Mouse (Mus musculus) embryonic fibroblast, embryonic 13.5 days (primary cell): ENCODE results near the gene Nptx1.

Experiments used
- CTCF ChIP-seq: IDR thresholded peaks from 2 replicates; pipeline ENCODE4 v1.5.1; 2011; ENCODE audit warnings: mild to moderate bottlenecking, control low read depth, low read length, moderate library complexity, borderline replicate concordance; ENCODE audit not compliant: insufficient read depth
- POLR2A ChIP-seq: IDR thresholded peaks from 2 replicates; pipeline ENCODE4 v1.6.1; 2011; ENCODE audit warnings: low read depth, mild to moderate bottlenecking, control low read depth, low read length, moderate library complexity

GRCm38 (mm10) chr11:119587112-119587511 is 39.6 kb upstream of the Nptx1 start:
- TF ChIP-seq CTCF (no peak), POLR2A (no peak)
